Mouse (Mus musculus): ENCODE measurements at regions not wholly inside any gene's neighbourhood (a gene's known extent, or its start where the extent isn't known, plus 50 kb on each side); places are given as distances from the start of the nearest gene placed in this dataset.
"Not testable (repeated sequence)": the region's sequence is repeated elsewhere in the genome, so short reads cannot be mapped to it uniquely, and the experiment has no call there.

- no peaks in the 10 kb centered on the region for H3K4me1 ChIP-seq (ENCODE audit: control insufficient read depth, insufficient read depth, low read length)
- no peak overlapping the region for H3K4me2 ChIP-seq (ENCODE audit: low read depth)
- H3K36me3 ChIP-seq (ENCODE audit: control insufficient read depth, insufficient read depth, low read length), result no peaks in the 10 kb centered on the region
- WGBS, result 76% methylated on average over 3 of the region's 3 CpGs
- H3K9me3 ChIP-seq (ENCODE audit: control insufficient read depth, low read length), result no peaks in the 10 kb centered on the region
- ATAC-seq (ENCODE audit: insufficient read depth, low FRiP score, low TSS enrichment) (no peak), DNase-seq (ENCODE audit: low spot score) (no peak)
- H3K4me3 ChIP-seq (ENCODE audit: low read depth, low read length), result no peak overlapping the region
- H3K27me3 ChIP-seq (ENCODE audit: control insufficient read depth, insufficient read depth, low read length), result no peaks in the 10 kb centered on the region
- H3K27ac ChIP-seq (ENCODE audit: low read depth, low read length), result no peak overlapping the region
- no peak overlapping the region for H3K9ac ChIP-seq (ENCODE audit: low read length)
Measured at GRCm38 (mm10) chr1:164522377-164523150, 64.4 kb upstream of the Atp1b1 start.

DNA sequence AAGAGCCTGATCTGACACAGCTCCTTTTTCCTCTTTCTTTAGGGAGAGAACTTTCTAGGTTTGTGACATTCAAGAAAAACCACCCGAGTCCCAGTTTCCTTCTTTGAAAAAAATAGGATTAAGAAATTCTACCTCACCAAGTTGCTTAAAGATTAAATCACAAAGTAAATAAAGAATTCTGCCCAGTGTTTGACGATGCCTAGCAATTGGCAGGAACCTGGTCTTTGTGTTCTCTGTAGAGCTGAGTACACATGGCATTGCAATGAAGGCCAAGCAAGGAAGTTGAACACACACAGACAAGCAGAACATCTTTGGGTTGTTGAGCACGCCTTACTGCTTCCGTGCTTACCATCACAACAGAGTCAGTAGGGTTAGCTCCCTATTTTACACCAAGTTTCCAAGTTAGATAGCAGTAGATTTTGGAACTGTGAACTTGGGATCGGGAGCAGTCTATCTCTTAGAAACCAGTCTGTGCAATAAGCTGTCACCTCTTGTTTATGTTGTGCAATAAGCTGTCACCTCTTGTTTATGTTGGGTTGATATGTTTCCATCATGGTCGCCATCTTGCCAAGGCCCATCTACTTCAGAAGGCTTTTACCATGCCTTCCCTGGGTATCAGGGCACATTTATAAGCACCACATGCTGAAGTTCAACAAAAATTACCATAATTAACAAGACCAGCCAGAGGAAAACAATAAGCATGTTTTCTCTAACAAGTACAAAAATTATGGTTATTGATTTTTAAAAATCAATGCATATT is 63.4 kb upstream of the Atp1b1 start:
- no peak overlapping the region for H3K9ac ChIP-seq (ENCODE audit: low read length)
- H3K4me2 ChIP-seq (ENCODE audit: low read depth), result no peak overlapping the region
- no peak overlapping the region for H3K4me3 ChIP-seq (ENCODE audit: low read depth, low read length)
- no peaks in the 10 kb centered on the region for H3K36me3 ChIP-seq (ENCODE audit: control insufficient read depth, insufficient read depth, low read length)
- H3K9me3 ChIP-seq (ENCODE audit: control insufficient read depth, low read length), result no peaks in the 10 kb centered on the region
- H3K27me3 ChIP-seq (ENCODE audit: control insufficient read depth, insufficient read depth, low read length), result no peaks in the 10 kb centered on the region
- no peak for DNase-seq (ENCODE audit: low spot score)
- no peak overlapping the region for H3K27ac ChIP-seq (ENCODE audit: low read depth, low read length)
- H3K4me1 ChIP-seq (ENCODE audit: control insufficient read depth, insufficient read depth, low read length), result no peaks in the 10 kb centered on the region
- no peak for ATAC-seq (ENCODE audit: insufficient read depth, low FRiP score, low TSS enrichment)
- whole genome bisulfite sequencing, result 92% methylated on average over 6 of the region's 6 CpGs

- Histone ChIP-seq H3K4me2 (ENCODE audit: low read depth) (no peak overlapping the region), H3K4me3 (ENCODE audit: low read depth, low read length) (no peak overlapping the region), H3K4me1 (ENCODE audit: control insufficient read depth, insufficient read depth, low read length) (no peaks in the 10 kb centered on the region), H3K36me3 (ENCODE audit: control insufficient read depth, insufficient read depth, low read length) (no peaks in the 10 kb centered on the region), H3K9ac (ENCODE audit: low read length) (no peak overlapping the region), H3K27me3 (ENCODE audit: control insufficient read depth, insufficient read depth, low read length) (no peaks in the 10 kb centered on the region), H3K27ac (ENCODE audit: low read depth, low read length) (no peak overlapping the region), H3K9me3 (ENCODE audit: control insufficient read depth, low read length) (no peaks in the 10 kb centered on the region)
- no peak for ATAC-seq (ENCODE audit: insufficient read depth, low FRiP score, low TSS enrichment)
- 96% methylated on average over 3 of the region's 3 CpGs for WGBS
- no peak for DNase-seq (ENCODE audit: low spot score)
Measured at GRCm38 (mm10) chr1:164518866-164519265, 60.7 kb upstream of the Atp1b1 start.

GRCm38 (mm10) chr1:164518308-164518707 is 60.2 kb upstream of the Atp1b1 start:
- H3K9ac ChIP-seq (ENCODE audit: low read length), result no peak overlapping the region

GRCm38 (mm10) chr1:164517362-164517761 is 59.2 kb upstream of the Atp1b1 start:
- H3K36me3 ChIP-seq (ENCODE audit: control insufficient read depth, insufficient read depth, low read length); H3K4me2 ChIP-seq (ENCODE audit: low read depth); DNase-seq (ENCODE audit: low spot score); H3K27ac ChIP-seq (ENCODE audit: low read depth, low read length); H3K4me3 ChIP-seq (ENCODE audit: low read depth, low read length); H3K9me3 ChIP-seq (ENCODE audit: control insufficient read depth, low read length); H3K9ac ChIP-seq (ENCODE audit: low read length); H3K27me3 ChIP-seq (ENCODE audit: control insufficient read depth, insufficient read depth, low read length); H3K4me1 ChIP-seq (ENCODE audit: control insufficient read depth, insufficient read depth, low read length); ATAC-seq (ENCODE audit: insufficient read depth, low FRiP score, low TSS enrichment): not testable (repeated sequence)
- 98% methylated on average over 2 of the region's 2 CpGs for WGBS

More at GRCm38 (mm10) chr1:164518308-164518707, 60.2 kb upstream of the Atp1b1 start:
- 86% methylated on average over 4 of the region's 4 CpGs for WGBS
- H3K9me3 ChIP-seq (ENCODE audit: control insufficient read depth, low read length), result no peaks in the 10 kb centered on the region
- H3K27ac ChIP-seq (ENCODE audit: low read depth, low read length), result no peak overlapping the region
- no peak overlapping the region for H3K4me2 ChIP-seq (ENCODE audit: low read depth)
- no peaks in the 10 kb centered on the region for H3K36me3 ChIP-seq (ENCODE audit: control insufficient read depth, insufficient read depth, low read length)
- no peaks in the 10 kb centered on the region for H3K27me3 ChIP-seq (ENCODE audit: control insufficient read depth, insufficient read depth, low read length)
- ATAC-seq (ENCODE audit: insufficient read depth, low FRiP score, low TSS enrichment) (no peak), DNase-seq (ENCODE audit: low spot score) (no peak)
- H3K4me1 ChIP-seq (ENCODE audit: control insufficient read depth, insufficient read depth, low read length), result no peaks in the 10 kb centered on the region
- H3K4me3 ChIP-seq (ENCODE audit: low read depth, low read length), result no peak overlapping the region

DNA sequence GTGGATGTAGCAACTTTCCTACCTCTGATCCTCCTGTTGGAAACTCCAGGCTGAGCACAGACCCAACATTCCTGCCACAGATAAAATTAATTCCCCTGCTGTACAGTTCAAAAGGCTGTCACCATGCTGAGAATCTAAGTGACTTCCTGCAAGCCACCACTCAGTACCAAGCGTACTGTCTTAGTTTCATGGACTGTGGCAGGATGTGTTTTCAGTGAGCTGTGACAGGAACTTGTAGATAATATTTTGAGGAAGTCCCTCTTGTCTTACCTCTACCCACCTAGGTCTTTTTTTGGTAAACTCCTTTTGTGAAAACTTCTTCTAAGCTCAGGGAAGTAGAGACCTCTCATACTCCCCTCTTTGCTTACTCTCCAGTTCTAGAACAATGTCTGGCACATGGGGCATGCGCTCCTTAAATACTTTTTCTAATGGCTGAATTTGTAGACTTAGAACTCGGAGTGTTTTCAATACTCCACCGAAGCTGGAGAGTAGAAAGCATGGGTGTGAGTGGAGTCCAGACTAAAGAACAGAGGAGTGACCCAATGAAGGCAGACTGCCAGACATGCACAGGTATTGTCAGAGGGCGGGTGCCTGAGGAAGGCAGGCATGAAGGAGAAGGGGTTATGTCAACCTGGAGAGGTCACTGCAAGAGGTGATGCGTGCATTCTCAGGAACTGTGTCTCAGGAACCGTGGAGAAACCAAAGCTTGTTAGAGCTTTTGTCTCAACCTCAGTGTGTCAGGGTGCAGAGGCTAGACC is 53.7 kb upstream of the Atp1b1 start:
- no peak overlapping the region for H3K27ac ChIP-seq (ENCODE audit: low read depth, low read length)

GRCm38 (mm10) chr1:164509226-164509625 is 51.1 kb upstream of the Atp1b1 start:
- WGBS, result 67% methylated on average over 1 of the region's 1 CpGs
- DNase-seq (ENCODE audit: low spot score) (no peak), ATAC-seq (ENCODE audit: insufficient read depth, low FRiP score, low TSS enrichment) (no peak)
- Histone ChIP-seq H3K9me3 (ENCODE audit: control insufficient read depth, low read length) (no peaks in the 10 kb centered on the region), H3K4me3 (ENCODE audit: low read depth, low read length) (no peak overlapping the region), H3K27me3 (ENCODE audit: control insufficient read depth, insufficient read depth, low read length) (no peaks in the 10 kb centered on the region), H3K27ac (ENCODE audit: low read depth, low read length) (no peak overlapping the region), H3K4me1 (ENCODE audit: control insufficient read depth, insufficient read depth, low read length) (no peaks in the 10 kb centered on the region), H3K9ac (ENCODE audit: low read length) (no peak overlapping the region), H3K4me2 (ENCODE audit: low read depth) (no peak overlapping the region), H3K36me3 (ENCODE audit: control insufficient read depth, insufficient read depth, low read length) (no peaks in the 10 kb centered on the region)

More for the DNA sequence above, 53.7 kb upstream of the Atp1b1 start:
- DNase-seq (ENCODE audit: low spot score) (no peak), ATAC-seq (ENCODE audit: insufficient read depth, low FRiP score, low TSS enrichment) (no peak)
- WGBS, result 86% methylated on average over 7 of the region's 7 CpGs
- Histone ChIP-seq H3K4me2 (ENCODE audit: low read depth) (no peak overlapping the region), H3K4me1 (ENCODE audit: control insufficient read depth, insufficient read depth, low read length) (no peaks in the 10 kb centered on the region), H3K9ac (ENCODE audit: low read length) (no peak overlapping the region), H3K27me3 (ENCODE audit: control insufficient read depth, insufficient read depth, low read length) (no peaks in the 10 kb centered on the region), H3K9me3 (ENCODE audit: control insufficient read depth, low read length) (no peaks in the 10 kb centered on the region), H3K36me3 (ENCODE audit: control insufficient read depth, insufficient read depth, low read length) (no peaks in the 10 kb centered on the region), H3K4me3 (ENCODE audit: low read depth, low read length) (no peak overlapping the region)

GRCm38 (mm10) chr1:164508556-164508955 is 50.4 kb upstream of the Atp1b1 start:
- WGBS, result 83% methylated on average over 8 of the region's 8 CpGs
- H3K4me1 ChIP-seq (ENCODE audit: control insufficient read depth, insufficient read depth, low read length), result no peaks in the 10 kb centered on the region
- H3K9me3 ChIP-seq (ENCODE audit: control insufficient read depth, low read length), result no peaks in the 10 kb centered on the region
- no peaks in the 10 kb centered on the region for H3K36me3 ChIP-seq (ENCODE audit: control insufficient read depth, insufficient read depth, low read length)
- H3K9ac ChIP-seq (ENCODE audit: low read length), result no peak overlapping the region
- H3K4me2 ChIP-seq (ENCODE audit: low read depth), result no peak overlapping the region
- no peaks in the 10 kb centered on the region for H3K27me3 ChIP-seq (ENCODE audit: control insufficient read depth, insufficient read depth, low read length)
- H3K27ac ChIP-seq (ENCODE audit: low read depth, low read length), result no peak overlapping the region
- ATAC-seq (ENCODE audit: insufficient read depth, low FRiP score, low TSS enrichment), result no peak
- H3K4me3 ChIP-seq (ENCODE audit: low read depth, low read length), result no peak overlapping the region
- DNase-seq (ENCODE audit: low spot score), result no peak

Data from neural tube, embryonic 11.5 days (tissue).